Mouse (Mus musculus) thymus, postnatal 4 days (tissue): ENCODE results near the gene Arhgap44.

Source experiments
- DNase-seq: peaks from one replicate; pipeline ENCODE4 v3.0.0; 2021

The Arhgap44 gene

GRCm38 (mm10) chr11:65135251-65135739 lies 27.5 kb downstream of the Arhgap44 start:
- DNase-seq = no peak

- no peak for DNase-seq
These were observed 29.1 kb downstream of the Arhgap44 start for GRCm38 (mm10) chr11:65133661-65134060.

GRCm38 (mm10) chr11:65129110-65129509 lies 33.7 kb downstream of the Arhgap44 start:
- no peak for DNase-seq

- DNase-seq = no peak
These were observed 34.1 kb downstream of the Arhgap44 start for GRCm38 (mm10) chr11:65128666-65129065.

- DNase-seq = no peak
These were observed 36.2 kb downstream of the Arhgap44 start for GRCm38 (mm10) chr11:65126566-65126965.

GRCm38 (mm10) chr11:65124913-65125418 lies 37.8 kb downstream of the Arhgap44 start:
- no peak for DNase-seq

- no peak for DNase-seq
These were observed 42.5 kb downstream of the Arhgap44 start for GRCm38 (mm10) chr11:65120276-65120675.

GRCm38 (mm10) chr11:65115811-65116210 lies 47.0 kb downstream of the Arhgap44 start:
- DNase-seq = no peak

GRCm38 (mm10) chr11:65112086-65112485 lies 50.7 kb downstream of the Arhgap44 start:
- DNase-seq = no peak

- no peak for DNase-seq
These were observed 51.1 kb downstream of the Arhgap44 start for GRCm38 (mm10) chr11:65111651-65112050.

GRCm38 (mm10) chr11:65110058-65110457 lies 52.7 kb downstream of the Arhgap44 start:
- DNase-seq = no peak

GRCm38 (mm10) chr11:65107734-65108171 lies 55.0 kb downstream of the Arhgap44 start:
- no peak for DNase-seq

- DNase-seq = no peak
These were observed 55.6 kb downstream of the Arhgap44 start for GRCm38 (mm10) chr11:65107151-65107550.

- no peak for DNase-seq
These were observed 58.7 kb downstream of the Arhgap44 start for GRCm38 (mm10) chr11:65104076-65104475.

- no peak for DNase-seq
These were observed 61.6 kb downstream of the Arhgap44 start for GRCm38 (mm10) chr11:65101206-65101605.

GRCm38 (mm10) chr11:65100031-65100430 lies 62.7 kb downstream of the Arhgap44 start:
- DNase-seq = no peak

- no peak for DNase-seq
These were observed 65.2 kb downstream of the Arhgap44 start for GRCm38 (mm10) chr11:65097526-65098070.

GRCm38 (mm10) chr11:65096866-65097265 lies 65.9 kb downstream of the Arhgap44 start:
- no peak for DNase-seq

GRCm38 (mm10) chr11:65092851-65093250 lies 69.9 kb downstream of the Arhgap44 start:
- no peak for DNase-seq

- DNase-seq = no peak
These were observed 72.4 kb downstream of the Arhgap44 start for GRCm38 (mm10) chr11:65090386-65090785.

GRCm38 (mm10) chr11:65089982-65090381 lies 72.8 kb downstream of the Arhgap44 start:
- DNase-seq = no peak

GRCm38 (mm10) chr11:65089282-65089681 lies 73.5 kb downstream of the Arhgap44 start:
- DNase-seq = no peak

- peak; percentile 44 for DNase-seq
These were observed 74.1 kb downstream of the Arhgap44 start for GRCm38 (mm10) chr11:65088451-65089222.

- no peak for DNase-seq
These were observed 82.0 kb downstream of the Arhgap44 start for GRCm38 (mm10) chr11:65080761-65081160.
